Comparison of ENCODE assay signal across 19 mouse cellular contexts in the genomic region with DNA sequence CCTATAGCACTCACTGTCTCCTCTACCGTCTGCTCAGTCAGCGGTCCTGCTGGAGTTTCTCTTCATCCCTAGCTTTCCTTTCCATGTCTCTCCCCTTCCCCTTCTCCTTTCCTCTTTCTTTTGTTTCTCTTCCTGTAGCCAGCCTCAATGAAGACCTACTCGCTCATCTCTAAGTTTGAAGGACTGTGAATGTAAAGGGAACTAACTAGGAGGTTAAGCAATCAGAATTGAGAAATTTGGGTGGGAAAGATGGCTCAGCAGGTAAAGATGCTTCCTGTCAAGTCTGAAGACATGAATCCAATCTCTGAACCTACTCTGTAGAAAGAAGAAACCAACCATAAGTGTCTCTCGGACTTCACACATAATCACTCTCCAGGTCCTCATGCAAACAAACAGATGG.
"Had no signal": no experiment of that assay in that cellular context is flagged by ENCODE, and none has a peak within 500 bp of the region (broad histone marks: within the 10 kb centered on the region; RNA-seq: fewer than 3 reads in every experiment).

No protein-coding gene starts in this region.

- H3K4me2 ChIP-seq: liver, embryonic 13.5 days; lung, embryonic 15.5 days; midbrain, embryonic 12.5 days; neural tube, embryonic 13.5 days; neural tube, embryonic 15.5 days; stomach, embryonic 15.5 days had no signal

- H3K4me3 ChIP-seq: liver, embryonic 13.5 days; lung, embryonic 15.5 days; midbrain, embryonic 10.5 days; midbrain, embryonic 12.5 days; myocyte; neural tube, embryonic 13.5 days; neural tube, embryonic 15.5 days; stomach, embryonic 15.5 days had no signal

- H3K9me3 ChIP-seq: liver, embryonic 13.5 days; lung, embryonic 15.5 days; midbrain, embryonic 10.5 days; midbrain, embryonic 12.5 days; neural tube, embryonic 13.5 days; neural tube, embryonic 15.5 days; stomach, embryonic 15.5 days had no signal

- H3K27me3 ChIP-seq: liver, embryonic 13.5 days; lung, embryonic 15.5 days; midbrain, embryonic 12.5 days; neural tube, embryonic 13.5 days; neural tube, embryonic 15.5 days; stomach, embryonic 15.5 days had no signal

- H3K27ac ChIP-seq: lung, embryonic 15.5 days; midbrain, embryonic 10.5 days; midbrain, embryonic 12.5 days; neural tube, embryonic 13.5 days; neural tube, embryonic 15.5 days; stomach, embryonic 15.5 days; stomach, postnatal 0 days had no signal

- H3K9ac ChIP-seq: liver, embryonic 13.5 days; lung, embryonic 15.5 days; midbrain, embryonic 12.5 days; neural tube, embryonic 13.5 days; neural tube, embryonic 15.5 days; stomach, embryonic 15.5 days had no signal

- H3K4me1 ChIP-seq: lung, embryonic 15.5 days; stomach, embryonic 15.5 days had no signal

- DNase-seq: liver, embryonic 13.5 days; lung, adult 2 months; lung, postnatal 10 days; lung, postnatal 4 days; midbrain, embryonic 14.5 days; retina, postnatal 1 day; right cerebral cortex, postnatal 14 days; thymus, adult 2 months; thymus, postnatal 25 days; thymus, postnatal 4 days had no signal

- ATAC-seq: midbrain, embryonic 16.5 days had no signal
